Mouse (Mus musculus) T-helper 2 cell (primary cell): Measurements from ENCODE around the gene Med22.

ENCODE experiments used
- in situ Hi-C: fragments of 300-600 bp; cut with MboI, MseI; formaldehyde crosslinking; loops from one replicate; pipeline ENCODE4 v1.15.1; 2025; ENCODE audit warnings: high pct_unique_total_duplicates

The Med22 gene

GRCm38 (mm10) chr2:26870666-26871065, 39.8 kb downstream of the Med22 start:
- in situ Hi-C loops: no loop called here

GRCm38 (mm10) chr2:26864879-26865278, 45.6 kb downstream of the Med22 start, which contains the start of gene Abo:
Abo (minus strand) TSS chr2:26864979.
- in situ Hi-C loops: no loop called here

- in situ Hi-C loops: no loop called here
Measured at GRCm38 (mm10) chr2:26862856-26863255, 47.6 kb downstream of the Med22 start.
